Mouse (Mus musculus) granulocyte monocyte progenitor cell, adult 5-6 weeks (primary cell): ENCODE data around the gene Tfe3. TPM values are rescaled to one million over a fixed set of nuclear protein-coding genes. Genes with fewer than 3 reads are reported as not detected.

Experiments used
- ATAC-seq: replicated peaks from 2 replicates; pipeline ENCODE4 v1.8.0; 2016; ENCODE audit warnings: mild to moderate bottlenecking, moderate TSS enrichment, inconsistent platforms; ENCODE audit not compliant: poor library complexity, severe bottlenecking
- total RNA-seq, 2 experiments: library from RNA; stranded (forward) in 1 of 2; stranded (reverse) in 1 of 2; fragments of 200-712, 200-1000 nt in 1 of 2; fragments of >200 nt in 1 of 2; fragmentation: Nextera tagmentation in 1 of 2; gene quantifications; 2 replicates each; pipeline ENCODE4 v1.2.3; 2014 to 2017

Gene Tfe3
- total RNA-seq, 2 experiments from 2014 or later = 5.7 to 27.8 TPM

DNA sequence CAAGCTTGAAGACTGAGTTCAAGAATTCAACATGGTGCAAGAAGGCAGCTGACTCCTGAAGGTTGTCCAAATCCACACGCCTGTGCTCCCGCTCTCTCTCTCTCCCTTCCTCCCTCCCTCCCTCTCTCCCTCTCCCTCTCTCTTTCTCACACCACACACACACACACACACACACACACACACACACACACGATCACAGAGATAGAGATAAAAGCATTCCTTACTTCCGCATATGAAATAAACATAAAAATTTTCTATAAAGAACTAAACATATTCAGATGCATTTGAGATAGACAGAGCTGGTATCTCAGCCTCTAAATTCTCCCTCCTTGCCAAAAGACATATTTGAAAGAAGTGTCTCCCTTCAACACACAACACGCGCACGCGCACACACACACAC, 16.9 kb upstream of the Tfe3 start:
- no peak for ATAC-seq

DNA sequence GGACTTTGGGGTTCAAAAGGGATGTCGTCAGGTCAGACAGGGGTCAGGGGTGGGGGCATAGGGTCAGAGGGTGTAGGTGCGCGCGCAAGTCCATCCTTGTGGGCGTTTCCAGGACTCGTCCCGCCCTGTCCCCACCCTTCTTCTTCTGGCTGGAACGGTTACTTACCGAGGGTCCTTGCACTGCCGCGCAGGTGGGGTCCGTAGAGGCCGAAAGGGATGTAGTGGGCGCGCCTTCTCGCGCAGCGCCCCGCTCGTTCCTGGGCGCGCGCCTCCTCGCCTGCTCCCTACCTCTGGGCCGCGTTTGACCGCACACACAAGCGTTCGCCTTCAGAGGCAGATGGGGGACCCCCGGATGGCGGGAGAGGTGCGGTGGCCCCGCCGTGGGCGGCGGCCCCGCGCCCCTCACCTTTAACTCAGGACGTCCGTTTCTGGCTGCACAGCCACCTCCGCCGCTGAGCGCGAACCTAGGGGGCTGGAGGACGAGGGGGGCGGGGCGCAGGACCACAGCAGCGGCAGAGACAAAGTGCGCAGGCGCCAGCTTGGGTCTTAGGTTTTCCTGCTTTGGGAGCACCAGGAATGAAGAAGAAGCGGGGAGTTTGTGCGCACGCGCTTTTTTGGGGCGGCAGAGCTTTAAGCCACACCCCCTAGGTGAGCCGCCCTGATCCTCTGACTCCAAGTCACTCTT, 11.8 kb upstream of the Tfe3 start, which contains the start of gene Ccdc120:
Ccdc120 (minus strand) TSS at position 474 of the 685 bp plus-strand sequence.
- peak; percentile 59 for ATAC-seq

DNA sequence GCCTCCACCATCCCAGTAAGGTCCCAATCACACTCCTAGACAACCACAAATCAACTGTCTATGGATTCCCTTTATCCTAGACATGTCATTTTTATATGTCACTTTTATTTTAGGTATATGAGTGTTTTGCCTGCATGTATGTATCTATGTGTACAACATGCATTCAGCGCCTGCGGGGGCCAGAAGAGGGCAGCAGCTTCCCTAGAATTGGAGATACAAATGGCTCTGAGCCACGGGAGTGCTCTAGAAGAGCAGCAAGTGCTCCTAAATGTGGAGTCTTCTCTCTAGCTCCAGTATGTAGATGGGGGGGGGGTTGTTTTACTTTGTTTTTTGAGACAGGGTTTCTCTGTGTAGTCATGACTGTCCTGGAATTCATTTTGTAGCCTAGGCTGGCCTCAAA, 8.7 kb upstream of the Tfe3 start:
- ATAC-seq = peak; percentile 70

DNA sequence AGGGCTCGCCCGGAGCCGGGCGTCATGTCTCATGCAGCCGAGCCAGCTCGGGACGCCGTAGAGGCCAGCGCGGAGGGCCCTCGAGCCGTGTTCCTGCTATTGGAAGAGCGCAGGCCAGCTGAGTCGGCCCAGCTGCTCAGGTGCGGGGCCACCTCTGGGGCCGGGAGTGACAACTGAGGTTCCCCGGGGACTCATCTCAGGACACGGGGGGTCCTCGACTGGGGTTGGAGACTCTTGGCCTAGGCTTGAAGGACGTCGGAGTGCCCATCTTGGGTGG, 499 bp downstream of the Tfe3 start:
- no peak for ATAC-seq

DNA sequence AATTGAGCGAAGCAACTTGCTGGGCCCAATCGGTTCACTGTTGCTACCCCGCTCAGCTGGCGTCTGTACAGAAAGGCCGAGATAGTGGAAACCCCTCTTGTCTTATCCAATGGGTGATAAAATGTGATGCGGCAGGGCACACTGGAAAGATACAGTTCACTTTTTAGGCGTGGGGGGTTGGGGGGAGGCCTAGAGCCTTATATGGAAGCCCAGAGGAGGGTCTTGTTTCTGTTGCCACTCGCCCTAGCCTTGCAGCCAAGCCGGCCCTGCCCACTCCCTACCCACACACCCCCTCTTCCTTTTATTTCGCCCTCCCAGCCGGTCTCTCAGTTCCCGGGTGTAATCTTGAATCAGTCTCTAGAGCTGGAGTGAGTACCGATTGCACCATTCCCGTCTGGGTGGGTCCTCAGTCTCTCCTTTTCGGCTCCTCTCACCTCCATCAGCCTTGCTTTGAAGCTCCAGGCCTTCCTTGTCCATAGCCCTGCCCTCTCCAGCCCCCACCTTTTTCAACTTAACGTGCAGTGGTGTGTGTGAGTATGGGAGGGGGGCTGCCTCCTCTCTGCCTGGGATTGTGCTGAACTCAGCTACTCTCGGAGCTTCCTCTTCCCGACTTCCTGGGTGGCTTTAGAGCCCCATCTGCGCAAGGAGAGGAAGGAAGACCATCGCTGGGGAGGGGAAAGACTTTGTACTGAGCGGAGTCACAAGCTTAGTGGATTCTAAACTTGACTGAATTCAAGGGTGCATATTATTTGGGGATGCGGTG, 1.5 kb downstream of the Tfe3 start:
- ATAC-seq = peak; percentile 51

DNA sequence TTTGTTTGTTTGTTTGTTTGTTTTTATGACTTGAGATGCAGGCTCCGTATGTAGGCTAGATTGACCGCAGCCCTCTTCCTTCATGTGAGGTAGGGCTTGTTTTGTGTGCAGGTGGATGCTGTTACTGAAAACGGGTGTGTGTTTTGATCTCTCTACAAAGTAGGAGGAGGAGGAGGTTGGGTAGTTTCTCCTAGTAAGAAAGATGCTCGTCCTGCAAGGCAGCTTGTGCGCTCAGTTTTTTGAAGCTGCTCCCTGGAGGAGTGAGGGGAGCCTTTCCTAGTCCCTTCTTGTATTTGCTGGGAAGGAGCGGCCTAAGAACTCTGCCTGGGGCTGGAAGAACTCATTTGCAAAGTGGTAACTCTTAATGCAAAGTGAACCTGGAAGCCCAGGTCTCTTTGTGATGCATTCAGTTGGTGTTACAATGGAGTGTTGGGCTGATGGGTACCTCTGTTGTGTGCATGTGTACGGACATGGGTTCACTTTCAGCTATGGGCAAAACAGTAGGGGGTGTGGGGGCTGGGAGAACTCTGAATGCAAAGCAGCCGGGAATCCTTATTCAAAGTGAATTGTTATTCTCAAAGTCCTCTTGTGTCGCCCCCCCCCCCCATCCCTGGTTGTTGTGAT, 2.4 kb downstream of the Tfe3 start:
- no peak for ATAC-seq

DNA sequence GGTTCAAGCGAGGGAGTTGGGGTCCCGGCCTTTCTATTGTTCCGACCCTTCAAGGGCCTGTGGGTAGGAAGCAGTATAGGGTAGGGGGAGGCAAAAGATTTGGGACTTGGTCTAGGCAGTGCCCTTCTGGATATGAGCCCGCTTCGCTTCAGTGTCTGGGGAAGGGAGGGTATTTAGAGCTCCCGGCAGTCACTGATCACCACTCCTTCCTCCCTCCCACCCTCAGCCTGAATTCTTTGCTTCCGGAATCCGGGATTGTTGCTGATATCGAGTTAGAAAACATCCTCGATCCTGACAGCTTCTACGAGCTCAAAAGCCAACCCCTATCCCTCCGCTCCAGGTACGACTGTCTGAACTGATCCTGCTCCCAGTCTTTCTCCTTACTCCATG, 2.9 kb downstream of the Tfe3 start:
- no peak for ATAC-seq

DNA sequence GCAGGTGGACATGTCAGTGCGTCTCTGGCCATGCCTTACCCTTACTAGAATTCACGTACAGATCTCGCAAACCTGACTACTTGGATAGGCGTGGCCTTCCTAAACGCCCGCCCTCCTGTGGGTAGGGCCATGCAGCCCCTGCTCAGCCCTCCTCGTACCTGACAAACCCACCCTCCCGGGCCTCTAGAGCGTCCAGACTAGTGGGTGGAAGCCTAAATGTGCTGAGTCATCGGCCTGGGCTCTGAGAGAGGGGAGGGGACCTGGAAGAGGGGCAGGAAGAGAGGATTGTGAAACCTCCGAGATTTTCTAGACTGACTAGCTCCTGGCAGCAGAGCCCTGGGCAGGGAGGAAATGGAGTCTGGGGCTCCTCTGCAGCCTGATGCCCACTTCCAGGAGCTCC, 3.4 kb downstream of the Tfe3 start:
- peak; percentile 42 for ATAC-seq

DNA sequence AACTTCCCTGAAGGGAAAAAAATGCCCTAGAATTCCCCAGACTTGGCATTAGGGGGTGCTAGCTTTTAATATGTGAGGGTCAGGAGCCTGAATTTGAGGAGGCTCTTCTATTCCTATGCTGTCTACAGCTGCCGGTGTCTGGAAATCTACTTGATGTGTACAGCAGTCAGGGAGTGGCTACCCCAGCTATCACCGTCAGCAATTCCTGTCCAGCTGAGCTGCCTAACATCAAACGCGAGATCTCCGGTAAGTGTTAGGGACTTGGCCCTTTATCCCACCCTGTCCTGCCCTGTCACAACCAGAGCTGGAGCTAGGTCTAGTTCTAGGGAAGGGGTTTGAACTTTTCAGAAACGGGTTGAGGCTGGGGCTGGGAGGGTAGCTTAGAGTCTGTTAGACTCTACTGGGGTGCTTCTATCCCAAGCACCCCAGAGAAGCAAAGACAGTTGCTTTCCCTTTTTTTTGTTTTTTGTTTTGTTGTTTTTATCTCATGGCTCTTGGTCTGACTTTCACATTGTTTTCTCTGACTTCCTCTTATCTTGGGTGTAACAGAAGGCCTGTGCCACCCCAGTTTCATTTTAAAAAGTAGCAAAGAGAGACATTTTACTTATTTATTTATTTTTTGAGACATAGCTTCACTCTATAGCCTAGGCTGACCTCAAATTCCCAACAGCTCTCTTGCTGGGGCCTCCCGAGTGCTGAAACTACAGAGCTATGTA, 7.1 kb downstream of the Tfe3 start:
- ATAC-seq = no peak

DNA sequence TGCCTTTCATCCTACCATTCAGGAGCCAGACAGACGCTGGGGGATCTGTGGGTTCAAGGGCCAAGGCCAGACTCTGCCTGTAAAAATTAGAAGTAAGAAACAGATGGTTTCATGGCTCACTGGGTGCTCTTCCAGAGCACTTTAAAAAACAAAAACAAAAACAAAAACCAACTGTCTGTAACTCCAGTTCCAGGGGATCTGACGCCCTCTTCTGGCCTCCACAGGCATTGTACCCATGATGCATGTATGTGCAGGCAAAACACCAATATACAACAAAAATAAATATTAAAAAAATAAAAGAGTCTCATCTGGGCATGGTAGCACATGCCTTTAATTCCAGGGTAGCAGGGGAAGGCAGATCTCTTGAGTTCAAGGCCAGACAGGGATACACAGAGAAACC, 10.4 kb downstream of the Tfe3 start:
- ATAC-seq = no peak

DNA sequence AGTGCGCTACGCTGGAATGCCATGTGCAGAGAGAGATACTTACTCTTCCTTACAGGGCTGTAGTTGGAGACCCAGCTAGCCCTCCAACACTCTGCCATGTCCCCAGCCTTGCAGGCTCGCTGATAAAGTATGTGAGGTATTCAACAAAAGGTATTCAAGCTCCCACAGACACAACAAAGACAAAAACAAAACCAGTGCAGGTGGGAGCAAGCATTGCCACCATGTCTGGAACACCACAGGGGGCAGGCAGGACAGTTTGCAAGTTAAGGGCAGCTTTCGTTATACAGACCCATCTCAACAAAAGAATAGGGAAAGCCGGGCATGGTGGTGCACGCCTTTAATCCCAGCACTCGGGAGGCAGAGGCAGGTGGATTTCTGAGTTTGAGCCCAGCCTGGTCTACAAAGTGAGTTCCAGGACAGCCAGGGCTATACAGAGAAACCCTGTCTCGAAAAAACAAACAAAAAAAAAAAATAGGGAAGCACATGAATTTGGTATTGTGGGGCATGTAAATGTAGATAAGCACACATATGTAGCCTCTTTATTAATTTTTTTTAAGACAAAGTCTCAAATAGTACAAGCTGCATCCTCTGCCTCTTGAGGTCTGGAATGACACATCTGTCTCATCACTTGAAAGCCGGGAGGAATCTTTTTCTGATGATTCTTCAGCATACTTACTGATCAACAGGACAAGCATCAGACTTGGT, 13.3 kb downstream of the Tfe3 start:
- ATAC-seq = no peak

DNA sequence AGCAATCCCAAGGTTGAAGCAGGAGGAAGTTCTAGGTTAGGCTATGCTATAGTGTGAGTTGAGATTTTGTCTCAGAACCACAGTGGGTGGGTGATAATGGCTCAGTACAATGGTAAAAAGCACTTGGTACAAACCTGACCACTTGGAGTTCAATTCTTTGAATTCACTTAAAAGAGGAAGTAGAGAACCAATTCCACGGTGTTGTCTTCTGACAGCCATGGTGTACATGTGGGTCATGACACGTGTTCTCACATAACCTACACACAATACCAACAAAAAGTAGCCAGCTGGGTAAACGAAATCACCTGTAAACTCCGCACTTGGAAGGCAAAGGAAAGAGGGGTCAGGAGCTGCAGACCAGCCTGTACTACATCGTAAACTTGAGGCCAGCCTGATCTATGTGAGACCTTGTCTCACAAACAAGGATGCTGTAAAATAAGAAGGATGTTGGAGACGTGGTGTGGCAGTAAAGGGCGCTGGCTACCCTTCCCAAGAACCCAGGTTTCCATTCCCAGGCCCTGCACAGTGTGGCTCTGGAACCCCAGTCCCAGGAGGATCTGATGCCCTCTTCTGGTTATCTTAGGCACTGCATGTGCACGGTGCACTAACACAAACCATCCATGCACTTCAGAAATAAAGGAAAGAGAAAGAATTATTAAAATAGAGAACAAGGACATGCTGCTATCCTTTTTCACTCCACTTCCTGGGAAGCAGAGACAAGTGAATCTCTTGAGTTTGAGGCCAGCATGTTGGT, 14.1 kb downstream of the Tfe3 start:
- peak; percentile 88 for ATAC-seq

DNA sequence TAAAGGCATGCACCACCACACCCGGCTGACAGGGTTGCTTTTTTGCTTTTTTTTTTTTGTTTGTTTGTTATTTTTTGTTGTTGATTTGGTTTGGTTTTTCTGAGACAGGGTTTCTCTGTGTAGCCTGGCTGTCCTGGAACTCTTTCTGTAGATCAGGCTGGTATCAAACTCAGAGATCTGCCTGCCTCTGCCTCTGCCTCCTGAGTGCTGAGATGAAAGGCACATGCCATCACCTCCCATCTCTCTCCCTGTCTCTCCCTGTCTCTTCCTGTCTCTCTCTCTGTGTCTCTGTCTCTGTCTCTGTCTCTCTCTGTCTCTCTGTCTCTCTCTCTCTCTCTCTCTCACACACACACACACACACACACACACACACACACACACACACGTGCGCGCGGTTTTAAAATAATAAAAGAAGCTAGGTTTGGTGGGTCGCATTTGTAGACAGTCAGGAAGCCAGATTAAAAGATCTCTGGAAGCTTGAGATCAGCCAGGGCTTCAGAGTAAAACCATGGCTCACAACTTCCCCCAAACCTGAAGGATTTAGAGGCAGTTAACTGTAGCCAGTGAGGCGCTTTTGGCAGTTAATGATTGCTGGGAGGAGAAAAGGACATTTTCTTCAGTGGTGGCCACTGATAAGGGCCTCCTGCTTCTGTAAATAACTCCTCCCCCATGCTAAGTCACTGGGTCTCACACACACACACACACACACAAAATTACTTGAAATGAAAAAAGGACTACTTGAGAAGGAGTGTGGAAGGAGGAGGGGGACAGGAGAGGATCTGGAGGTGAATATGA, 16.3 kb downstream of the Tfe3 start:
- no peak for ATAC-seq

DNA sequence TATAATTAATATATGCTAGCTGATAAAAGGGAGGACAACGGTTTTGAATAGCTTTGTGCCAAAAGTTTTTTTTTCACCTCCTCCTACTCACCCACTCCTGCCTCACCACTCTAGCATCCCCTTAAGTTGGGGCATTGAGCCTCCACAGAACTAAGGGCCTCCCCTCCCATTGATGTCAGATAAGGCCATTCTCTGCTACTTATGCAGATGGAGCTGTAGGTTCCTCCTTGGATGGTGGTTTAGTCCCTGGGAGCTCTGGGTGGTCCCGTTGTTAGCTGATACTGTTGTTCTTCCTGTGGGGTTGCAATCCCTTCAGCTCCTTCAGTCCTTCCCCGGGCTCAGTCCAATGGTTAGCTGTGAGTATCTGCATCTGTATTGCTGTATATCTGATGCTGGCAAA, 16.9 kb downstream of the Tfe3 start:
- ATAC-seq = no peak

DNA sequence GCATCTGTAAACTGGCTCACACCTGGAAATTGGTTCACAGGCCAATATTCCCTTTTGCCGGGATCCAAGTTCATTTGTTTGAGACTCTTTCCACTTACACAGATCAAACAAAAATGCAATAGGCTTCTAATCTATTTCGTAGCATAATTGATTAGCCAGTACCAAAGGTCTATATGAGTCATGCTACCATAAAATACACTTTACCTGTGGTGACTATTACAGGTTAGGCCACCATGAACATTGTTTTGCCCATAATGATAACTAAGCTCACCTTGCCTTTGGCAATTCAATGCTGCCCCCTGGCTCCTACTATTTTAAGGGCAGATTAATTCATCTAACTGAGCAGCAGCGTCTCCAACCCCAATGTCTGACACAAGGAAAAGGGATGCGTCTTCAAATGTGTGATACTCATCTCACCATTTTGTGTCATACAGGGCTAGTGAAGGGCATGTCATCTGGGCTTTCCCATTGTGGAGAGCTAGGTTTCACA, 20.3 kb downstream of the Tfe3 start:
- ATAC-seq = no peak

DNA sequence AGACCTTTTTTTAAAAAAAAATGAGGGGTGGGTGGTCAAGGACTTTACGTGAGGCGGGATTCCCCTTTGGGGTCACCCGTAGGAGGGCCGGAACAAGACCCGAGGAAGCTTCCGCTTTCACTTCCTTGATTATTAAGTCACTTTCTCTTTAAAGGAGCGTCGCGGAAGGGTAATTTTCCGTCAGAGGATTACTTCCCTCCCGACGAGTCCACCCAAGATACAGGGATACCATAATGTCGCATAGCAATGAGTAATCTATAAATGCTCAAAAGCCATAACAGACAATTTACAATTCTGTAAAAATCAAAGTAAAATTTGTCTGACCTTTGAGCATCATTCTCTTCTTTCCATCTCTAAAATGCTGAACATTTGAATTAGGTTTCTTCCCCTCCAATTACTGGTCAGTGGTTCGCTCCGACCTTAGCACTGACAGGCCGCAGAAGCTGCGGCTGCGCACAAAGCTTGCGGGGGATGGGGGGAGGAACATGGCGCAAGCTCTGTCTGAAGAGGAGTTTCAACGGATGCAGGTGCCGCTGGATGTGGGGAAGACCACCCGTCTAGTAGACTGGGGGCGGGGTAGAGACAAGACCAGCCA, 27.3 kb downstream of the Tfe3 start, which contains the start of gene Gripap1:
Gripap1 (plus strand) TSS at position 224 of the 595 bp plus-strand sequence.
- ATAC-seq = peak; percentile 92

DNA sequence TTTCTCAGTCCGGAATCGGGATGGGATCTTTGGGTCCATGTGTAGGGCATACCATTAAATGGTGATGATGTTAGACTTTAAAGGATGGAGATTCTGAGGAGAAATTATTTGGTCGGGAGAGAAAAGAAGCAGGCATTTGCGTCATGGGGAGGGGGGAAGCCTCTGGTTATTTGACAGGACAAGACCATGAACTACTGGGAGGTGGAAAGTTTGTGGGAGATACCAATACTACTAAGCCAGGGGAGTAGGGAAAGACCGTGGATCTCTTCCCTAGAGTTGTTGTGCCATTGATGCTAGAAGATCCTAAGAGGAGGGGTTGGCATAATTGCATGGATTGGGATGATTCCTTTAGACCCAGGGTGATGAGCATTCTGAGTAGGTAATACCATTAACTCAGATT, 27.9 kb downstream of the Tfe3 start:
- no peak for ATAC-seq

DNA sequence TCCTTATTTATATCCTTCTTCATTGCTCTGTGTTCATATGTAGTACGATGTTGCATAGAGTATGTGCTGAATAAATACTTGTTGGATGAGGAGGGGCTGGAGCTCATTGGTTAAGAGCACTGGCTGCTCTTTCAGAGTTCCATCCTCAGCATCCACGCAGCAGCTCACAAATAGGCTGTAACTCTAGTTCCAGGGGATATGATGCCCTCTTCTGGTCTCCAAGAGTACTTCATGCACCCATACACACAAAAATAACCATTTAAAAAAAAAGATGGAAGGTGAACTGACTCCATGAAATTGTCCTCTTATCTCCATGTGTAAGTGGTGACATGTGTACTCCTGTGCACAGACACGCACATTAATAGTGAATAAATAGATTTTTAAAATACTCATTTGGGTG, 31.0 kb downstream of the Tfe3 start:
- ATAC-seq = 0 out of 2 replicates have a peak, but pooled peaks have one; percentile 25
